Mouse (Mus musculus) cerebellum, adult 9-11 months (tissue): ENCODE results near the gene Akap2.

Experiments used
- DNase-seq: peaks from one replicate; pipeline ENCODE4 v3.0.0; 2022

Akap2 gene

DNA sequence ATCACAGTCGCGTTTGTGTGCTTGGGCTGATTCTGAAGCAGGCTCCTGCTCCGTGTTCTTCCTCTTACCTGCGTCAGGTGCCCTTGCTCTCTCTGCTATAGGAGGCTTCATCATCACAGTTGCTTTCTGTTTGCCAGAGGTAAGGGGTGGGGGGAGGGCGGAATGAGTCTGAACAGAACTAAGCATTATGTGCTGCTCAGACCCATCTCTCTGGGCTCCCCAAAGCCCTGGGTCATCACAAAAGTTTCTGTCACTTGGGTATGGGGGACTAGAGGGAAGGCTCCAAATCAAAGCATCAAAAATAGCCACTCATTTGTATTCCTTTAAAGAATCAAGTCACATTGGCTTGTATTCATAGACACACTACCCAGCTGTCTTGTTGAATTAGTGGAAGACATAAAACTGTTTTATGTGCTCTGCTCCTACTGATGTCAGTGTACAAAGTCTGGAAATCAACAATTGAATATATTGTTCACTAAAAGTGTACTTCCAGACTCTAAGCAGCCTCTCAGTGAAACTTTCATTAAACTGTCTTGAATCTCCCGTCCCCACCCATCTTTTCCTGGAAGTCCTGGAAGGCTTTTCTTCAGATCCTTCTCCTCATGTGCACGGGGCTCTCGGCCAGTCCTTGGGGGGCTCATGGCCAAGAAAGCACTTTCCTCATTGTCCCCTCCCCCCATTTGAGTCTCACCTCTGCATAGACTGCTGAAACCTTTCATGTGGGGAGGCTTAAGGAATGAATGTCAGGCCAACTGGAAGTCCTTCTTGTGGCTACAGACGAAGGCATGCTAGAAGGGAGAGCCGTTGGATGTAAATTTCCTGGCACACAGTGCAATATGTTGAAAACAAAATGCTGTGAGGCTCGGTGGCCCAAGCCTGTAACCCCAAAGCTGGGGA is 13.6 kb upstream of the Akap2 start:
- DNase-seq = no peak

DNA sequence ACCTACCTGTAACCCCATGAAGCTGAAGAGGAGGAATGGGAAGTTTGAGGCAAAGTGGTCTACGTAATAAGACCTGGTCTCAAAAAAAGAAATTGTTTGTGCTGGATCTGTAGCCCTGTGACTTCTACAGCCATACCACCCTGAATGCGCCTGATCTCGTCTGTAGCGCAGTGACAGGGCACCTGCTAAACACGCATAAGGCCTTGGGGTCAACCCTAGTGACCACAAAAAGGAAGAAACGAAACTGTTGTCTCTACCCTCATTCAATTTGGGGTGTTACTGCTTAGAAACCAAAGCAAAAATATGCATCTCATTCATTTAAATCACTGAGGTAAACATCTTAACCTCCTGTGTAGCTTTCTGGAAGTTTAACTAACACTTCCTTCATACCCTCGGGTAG is 12.9 kb upstream of the Akap2 start:
- DNase-seq = no peak

DNA sequence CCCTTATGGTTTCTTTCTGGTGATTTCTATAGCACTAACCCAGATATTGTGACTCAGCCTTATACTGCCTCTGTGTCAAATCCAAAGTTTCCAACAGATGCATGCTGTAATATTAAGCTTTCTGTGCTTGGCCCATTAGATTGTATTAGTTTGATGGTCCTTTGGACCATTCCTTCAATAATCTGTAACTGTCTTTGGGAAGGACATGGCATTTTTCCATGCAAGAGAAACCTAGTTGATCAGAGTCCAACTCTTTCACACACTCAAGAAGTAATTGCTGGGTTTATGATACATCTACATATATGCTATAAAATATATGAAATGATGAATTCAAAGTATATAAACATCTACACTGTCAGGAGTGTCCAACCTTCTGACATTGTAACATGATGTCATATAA is 1.6 kb upstream of the Akap2 start:
- no peak for DNase-seq

DNA sequence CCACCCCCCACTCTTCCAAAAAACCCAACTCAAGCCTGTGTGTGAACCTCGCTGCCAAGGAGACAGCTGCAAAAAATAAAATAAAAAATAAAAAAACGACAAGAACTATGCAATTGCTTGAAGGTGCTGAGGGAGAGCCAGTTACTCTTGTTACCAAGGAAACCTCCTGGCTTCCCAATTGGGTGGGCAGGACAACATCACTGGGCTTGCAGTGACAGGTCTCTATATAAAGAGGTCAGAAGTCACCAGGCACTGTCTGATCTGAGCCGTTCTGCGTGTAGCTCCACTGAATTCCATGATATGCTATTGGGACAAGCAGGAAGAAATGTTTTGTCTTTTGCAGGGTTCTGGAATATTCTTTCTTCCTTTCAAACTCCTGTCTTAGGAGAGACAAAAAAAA is 722 bp upstream of the Akap2 start:
- no peak for DNase-seq

DNA sequence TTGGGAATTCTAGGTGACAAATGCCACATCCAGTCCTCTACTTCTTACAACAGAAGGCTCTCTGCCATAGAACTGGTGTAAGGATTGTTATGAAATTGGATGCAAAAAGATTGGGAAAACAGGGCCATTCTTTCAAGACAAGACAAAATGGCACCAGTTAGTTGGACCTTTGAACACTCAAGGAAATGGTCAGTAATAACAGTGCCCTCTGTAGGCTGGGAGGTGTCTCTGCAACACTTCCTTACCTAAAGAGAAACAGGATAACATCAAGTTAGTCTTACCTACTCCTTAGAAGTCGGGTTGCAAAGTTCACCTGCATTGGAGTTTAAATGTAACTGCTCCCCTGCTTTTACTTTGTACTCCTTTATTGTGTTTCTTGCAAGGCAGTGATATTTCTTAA is 1.9 kb downstream of the Akap2 start:
- DNase-seq = no peak

DNA sequence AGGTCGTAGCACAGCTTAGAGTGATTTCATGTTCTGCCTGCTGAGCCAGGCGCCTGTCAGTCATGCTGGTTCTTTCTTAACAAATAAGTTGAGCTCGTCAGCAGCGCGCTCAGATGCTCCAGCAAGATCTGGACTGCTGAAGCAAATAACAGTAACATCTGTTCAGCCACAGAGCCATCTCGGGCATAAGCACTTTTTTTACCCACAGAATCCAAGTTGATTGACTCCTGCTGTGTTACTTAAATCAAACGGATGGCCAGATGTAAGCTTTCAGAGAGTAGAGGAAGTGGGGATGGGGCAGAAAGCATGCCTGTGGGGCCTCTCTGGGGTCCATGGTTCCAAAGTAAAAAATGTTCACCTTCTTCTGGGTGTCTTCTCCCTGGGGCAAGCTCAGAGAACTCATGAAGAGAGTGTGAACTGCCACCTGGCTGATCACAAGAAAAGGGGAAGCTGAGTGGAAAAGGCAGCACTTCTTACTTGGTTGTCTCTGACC is 3.5 kb downstream of the Akap2 start:
- no peak for DNase-seq

DNA sequence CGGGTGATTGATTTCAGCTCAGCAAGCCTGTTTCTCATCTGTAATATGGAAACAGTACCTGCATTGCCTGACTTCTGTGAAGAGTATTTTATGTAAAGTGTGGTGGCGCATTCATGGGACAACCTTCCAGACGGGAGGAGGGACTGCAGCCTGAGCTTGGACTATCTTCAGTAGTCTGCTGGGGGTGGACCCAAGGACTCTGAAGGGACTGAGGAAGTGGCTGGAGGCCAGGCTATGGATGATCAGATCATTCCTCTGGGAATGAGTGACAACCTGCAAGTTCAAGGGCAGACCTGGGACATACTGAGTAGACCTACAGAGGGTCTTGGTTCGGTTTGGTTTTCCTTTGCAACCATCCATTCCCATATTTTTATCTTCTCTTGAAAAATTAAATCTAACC is 4.8 kb downstream of the Akap2 start:
- no peak for DNase-seq

DNA sequence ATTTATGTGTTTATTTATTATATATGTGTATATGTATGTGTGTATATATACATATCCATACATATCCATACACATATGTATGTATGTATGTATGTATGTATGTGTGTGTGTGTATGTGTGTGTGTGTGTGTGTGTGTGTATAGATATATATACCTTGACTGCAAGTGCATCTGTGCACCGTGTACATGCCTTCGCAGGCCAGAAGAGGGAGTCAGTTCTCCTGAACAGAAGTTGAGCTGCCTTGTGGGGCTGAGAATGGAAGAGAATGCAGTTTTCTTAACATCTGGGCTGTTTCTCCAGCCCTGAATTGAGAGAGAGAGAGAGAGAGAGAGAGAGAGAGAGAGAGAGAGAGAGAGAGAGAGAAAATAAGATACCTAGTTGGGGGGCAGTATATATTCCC is 6.2 kb downstream of the Akap2 start:
- DNase-seq = no peak

DNA sequence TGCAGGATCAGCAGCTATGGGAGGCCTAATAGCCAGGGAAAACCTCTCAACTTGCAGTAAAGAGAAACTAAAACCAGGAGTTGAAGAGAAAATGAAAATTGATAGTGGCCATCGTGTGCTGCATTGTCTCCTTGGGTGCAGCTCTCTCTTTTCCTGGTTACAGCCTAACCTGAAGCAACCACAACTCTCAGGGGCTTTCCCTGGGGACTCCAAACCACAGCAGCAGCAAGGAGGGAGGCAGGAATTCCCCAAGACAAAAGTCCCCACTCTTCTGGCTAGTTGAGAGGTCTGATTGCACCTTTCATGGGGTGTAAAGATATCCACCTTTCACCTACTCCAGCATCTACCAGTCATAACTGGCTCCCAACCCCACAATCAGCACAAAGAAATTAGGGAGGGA is 8.1 kb downstream of the Akap2 start:
- DNase-seq = no peak

DNA sequence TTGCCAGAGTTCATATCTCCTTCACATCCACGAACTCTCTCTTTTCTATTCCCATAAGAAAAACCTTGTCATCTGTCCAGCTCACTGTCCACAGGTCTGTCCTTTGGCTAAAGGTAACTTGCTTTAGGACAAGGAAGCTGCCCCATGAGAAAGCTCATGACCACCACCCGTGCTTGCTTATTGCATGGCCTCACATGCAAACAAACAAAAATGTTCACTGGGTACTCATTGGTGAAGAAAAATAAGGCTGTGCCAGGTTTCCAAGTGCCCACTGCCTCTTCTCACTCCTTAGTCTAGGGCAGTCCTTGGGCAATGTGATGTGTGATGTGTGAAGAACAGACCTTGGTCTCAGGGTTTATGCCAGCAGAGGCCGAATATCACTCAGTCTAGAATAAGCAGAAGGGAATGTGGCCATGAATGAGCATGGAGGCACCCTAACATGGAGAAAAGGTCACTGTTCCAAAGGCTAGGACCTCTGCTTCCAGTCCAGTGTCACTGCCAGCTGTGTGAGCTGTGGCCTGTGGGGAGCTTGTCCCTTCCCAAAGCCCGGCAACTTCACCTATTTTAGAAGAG is 11.2 kb downstream of the Akap2 start:
- no peak for DNase-seq

DNA sequence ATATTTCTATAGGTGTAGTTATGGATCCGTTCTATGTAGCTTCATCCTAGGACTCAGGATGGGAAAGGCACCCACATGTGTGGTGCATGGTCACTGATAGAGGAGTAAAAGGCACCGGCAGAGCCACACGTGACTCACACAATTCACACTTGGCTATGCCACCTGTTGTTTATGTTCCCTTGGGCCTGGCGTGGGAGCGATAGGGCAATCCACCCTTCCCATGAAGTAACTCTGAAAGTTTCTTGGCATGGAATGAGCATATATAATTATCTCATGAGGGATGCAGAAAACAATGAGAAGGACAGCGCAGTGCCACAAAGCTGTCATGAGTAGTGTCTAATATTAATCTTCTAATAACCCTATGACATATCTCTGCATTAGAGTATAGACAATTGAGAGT is 12.6 kb downstream of the Akap2 start:
- no peak for DNase-seq

DNA sequence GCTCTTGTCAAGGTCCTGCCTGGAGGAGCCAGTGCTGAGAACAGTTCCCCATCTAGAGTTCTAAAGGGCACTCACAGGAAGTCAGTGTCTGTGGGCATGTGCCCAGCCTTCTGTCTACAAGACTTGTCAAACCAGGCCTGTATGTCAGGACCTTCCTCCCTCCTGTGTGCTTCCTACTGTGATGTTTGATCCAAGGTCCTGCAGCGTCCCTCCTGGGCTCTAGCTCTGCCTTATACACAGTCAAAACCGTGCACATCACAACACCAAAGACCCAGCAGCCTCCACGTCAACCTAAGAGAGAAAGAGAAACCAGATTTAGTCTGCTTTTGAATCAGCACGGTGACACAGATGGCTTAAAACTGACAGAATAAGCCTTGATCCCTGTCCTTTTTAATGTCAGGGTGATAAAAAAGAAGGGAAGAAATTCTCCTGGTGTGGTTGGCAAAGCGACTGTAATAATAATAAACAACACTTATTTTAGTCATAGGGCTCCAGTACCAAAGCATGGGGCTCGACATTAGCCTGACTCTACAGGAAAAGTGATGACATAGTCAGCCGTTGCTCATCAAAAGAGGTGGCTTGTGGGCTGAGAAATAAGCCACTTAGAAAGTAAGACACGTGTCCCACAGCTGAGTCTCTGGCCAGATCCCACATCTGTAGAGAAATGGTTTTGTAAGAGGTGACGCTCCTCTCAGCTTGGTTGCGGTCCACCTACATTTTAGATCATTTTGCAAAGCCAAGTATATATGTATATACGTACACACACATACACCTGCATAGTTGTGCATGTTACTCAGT is 13.5 kb downstream of the Akap2 start:
- no peak for DNase-seq

DNA sequence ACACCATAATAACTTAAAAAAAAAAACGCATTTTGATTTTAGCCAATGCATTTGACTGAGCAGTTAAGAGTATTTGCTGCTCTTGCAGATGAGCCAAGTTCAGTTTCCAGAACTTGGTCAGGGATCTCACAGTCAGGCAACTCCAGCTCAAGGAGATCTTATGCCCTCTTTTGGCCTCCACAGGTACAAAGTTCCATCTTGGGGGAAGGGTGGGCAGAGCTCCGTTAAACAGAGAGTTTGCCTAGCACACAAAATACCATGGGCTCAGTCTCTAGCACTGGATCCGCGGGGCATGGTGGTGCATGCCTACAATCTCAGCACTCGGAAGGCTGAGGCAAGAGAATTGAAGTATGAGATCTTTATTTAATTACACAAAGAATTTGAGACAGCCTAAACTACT is 14.9 kb downstream of the Akap2 start:
- DNase-seq = no peak

DNA sequence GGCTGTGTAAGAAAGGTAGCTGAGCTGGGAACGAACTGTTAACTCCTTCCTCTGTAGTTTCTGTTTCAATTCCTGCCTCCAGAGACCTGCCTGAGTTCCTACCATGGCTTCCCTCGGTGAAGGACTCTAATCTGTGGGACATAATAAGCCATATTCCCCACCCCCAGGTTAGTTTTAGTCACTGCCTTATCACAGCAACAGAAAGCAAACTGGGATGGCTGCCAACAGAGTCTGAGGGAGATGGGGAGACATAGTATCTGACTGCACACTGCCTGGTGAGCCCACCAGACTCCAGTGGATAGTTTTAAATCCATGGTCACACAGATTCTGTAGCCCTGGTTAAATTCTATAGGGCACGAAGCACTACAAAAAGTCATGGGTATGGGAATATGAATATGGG is 16.0 kb downstream of the Akap2 start:
- no peak for DNase-seq

DNA sequence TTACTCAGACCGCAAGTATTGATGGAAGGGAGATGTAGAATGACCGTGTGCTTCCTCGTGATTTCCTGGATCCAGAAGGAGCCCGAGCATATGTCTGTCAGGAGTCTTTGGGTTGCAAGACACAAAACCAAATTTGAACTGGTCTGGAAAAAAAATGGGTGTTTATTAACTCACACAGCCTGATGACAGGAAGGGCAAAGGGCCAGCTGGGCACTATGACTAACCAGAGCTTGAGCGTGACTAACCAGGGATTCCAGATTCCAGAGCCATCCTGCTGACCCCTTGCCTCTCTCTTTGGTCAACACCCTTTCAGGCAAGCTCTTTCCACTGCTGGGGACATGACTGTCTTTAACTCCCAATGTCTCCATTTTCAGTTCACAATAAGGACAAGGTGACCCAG is 18.0 kb downstream of the Akap2 start:
- DNase-seq = no peak

DNA sequence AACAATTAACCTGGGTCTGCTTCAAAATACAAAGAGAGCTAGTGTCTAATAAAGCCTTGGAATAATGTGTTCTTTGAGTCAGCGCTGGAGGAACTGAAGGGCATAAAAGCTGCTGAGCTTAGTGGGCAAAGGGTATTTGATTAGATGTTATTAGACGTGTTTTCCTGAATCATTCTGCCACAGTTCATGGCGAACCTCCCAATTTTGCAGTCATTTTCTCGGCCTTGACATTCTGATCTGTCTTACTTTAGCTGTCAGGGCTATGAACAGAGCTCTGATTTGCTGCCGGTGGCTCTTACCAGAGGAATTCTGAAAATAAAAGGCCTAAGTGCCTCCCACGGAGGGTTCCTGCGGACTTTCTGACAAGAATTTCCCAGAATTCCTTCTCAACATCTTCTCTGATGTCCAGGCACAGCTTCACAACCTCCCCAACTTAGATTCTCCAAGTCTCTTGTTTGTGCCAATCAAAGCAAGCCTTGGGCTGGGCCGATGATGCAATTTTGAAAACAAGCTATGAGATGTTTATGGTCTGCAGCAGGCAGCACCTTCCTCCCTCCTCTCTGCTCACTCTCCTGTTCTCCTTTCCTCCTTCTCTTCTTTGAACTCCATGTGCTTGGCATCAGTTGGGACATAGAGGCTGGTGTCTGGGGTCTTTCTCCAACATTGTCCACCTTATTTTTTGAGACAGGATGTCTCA is 21.5 kb downstream of the Akap2 start:
- DNase-seq = no peak

DNA sequence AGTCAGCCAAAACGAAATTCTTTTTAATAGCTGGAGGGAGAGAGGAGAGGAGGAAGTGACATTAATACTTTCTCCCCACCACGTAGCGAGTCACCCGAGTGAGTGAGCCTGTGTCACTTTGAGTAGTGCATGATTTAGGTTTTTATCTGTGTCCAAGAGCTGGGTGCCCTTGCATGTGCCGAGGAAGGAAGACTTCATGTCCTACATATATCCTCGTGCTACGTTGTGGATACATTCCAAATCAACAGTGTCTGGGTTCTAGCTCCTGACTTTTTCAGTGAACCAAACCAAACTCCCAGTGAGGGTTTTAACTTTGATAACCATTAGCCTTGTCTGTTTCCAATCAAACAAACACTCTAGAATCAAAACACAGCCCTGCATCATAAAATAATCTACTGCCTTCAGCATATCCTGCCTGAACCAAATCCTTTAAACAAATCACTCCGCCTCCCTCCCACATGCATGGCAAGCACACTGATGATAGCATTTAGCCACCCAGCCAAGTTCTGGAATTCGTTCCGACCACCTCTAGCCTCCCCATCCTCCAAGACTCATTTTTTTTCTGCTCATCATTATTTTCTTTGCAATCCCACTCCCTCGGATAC is 26.0 kb downstream of the Akap2 start:
- no peak for DNase-seq

DNA sequence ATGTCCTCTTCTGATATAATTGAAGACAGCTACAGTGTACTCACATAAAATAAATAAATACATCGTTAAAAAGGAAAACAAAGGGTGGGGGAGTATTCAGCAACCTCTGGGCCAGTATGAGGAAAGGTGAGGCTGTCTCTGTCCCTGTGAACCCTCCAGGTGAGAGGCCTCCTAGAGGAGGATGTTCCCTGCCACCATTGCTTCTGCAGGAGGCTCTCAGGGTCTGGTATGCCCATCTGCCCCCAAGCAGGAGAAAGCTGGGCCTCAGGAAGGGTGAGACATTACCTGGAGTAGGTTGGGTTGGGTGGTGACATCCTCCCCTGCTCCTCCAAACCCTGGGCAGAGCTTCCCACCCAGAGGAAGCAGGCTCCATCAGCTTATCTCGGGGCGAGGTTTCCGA is 33.2 kb downstream of the Akap2 start:
- DNase-seq = no peak

DNA sequence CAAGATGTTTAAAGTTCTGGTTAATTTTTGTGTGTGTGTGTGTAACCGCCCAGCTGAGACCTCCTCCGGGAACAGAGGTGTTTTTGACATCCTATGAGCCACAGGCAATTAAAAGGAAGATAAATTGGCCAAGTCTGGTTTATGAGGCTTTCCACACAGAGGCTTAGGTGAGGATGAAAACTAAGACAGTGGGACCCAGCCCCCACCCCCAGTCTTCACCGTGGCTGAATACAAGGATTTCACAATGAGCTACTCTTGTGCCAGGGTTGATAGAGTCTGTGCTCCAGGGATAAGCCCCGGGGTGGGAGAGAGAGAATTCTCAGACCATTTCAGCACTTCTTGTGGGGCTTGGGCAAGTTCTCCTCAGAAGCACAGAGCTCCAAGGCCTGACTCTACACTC is 33.6 kb downstream of the Akap2 start:
- no peak for DNase-seq

DNA sequence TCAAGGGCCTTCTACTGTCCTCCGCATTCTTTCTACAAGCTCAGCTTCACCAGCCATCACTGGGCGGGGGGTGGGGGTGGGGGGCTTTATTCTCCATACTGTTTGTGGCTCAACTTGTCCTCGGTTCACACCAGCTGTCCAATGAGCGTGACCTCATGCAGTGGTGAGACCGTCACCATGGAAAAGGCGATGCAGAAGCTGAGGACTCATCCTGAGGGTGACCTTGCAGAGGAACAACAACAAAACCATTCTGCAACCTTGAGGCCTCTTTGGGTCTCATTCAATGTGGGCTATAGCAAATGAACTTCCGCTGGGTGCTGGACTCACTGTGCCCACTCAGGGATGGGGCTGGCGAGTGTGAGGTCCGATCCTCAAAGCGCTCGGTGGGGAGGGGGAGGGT is 34.1 kb downstream of the Akap2 start:
- no peak for DNase-seq

DNA sequence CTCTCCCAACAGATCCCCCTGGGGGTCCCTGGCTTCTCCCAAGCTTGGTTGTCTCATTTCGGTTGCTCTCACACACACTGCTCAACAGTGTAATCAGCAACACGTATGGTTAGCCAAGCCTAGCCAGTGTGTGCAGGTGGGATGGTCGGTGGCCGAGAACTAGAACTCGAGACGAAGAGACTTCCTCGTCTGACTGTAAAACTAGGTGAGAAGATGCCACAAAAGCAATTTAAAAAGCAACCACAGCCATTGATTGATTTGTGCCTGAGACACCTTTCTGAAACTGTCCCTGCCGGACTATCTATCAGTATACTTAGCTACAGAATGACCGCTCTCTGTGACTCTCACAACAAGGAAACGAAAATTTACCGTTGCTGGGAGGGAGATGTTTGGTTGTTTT is 37.6 kb downstream of the Akap2 start:
- DNase-seq = no peak

DNA sequence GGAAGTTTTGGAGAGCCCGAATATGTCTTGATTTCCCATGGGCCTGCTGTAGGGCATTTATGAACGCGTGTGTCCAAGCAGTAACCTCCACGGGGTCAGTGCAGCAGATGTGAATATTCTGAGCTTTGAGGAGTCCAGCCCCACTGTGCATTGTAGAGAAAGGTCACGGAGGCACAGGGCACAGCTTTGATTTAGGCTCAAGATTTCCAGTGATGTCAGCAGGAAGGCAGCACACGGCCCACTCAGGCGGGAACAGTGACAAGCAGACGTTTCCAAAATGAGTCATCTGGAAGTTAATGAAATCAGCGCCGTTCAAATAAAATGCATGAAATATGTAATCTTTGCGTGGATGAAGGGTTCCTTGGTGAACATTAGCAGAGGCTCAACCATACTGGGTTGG is 40.5 kb downstream of the Akap2 start:
- DNase-seq = no peak

DNA sequence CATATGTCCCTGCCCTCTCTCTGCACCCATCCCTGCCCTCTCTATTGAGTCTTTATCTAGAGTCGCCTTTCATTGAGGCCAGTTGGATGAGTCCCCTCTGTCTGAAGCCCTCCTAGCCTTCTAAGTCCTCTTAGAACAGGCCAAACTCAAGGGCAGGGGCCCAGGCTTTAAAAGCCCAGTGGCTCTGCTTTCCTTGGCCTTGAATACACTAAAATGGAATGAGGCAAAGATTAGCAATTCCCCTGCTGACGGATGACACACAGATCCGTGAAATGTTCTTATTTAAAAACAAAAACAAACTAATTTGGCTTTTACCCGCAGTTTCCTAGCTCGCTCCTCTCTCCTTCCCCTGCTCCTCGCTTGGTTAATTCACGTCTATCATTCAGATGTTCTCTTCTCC is 45.0 kb downstream of the Akap2 start:
- no peak for DNase-seq
